Mouse (Mus musculus) hindbrain, embryonic 11.5 days (tissue): ENCODE data around the gene Aco1. TPM values are rescaled to one million over a fixed set of nuclear protein-coding genes. Genes with fewer than 3 reads are reported as not detected.

Experiments used
- ATAC-seq: fragments of 200-750 bp; cut with Nextera tagmentation; 2 replicates; pipeline ENCODE4 v1.8.0; 2017; ENCODE audit warnings: mild to moderate bottlenecking, moderate TSS enrichment, moderate library complexity; ENCODE audit not compliant: low FRiP score
- DNase-seq: peaks from one replicate; pipeline ENCODE4 v3.0.0-alpha.2; 2015; ENCODE audit warnings: low spot score
- H3K27ac ChIP-seq: fragments of 300-500 bp; sonication (generic); 2 replicates; pipeline ENCODE4 v1.5.1; 2014; ENCODE audit warnings: mild to moderate bottlenecking, low read depth, low read length
- H3K27me3 ChIP-seq: fragments of 300-500 bp; sonication (generic); 2 replicates; pipeline ENCODE4 v1.6.1; 2014; ENCODE audit warnings: mild to moderate bottlenecking, low read length, moderate library complexity, mixed read lengths; ENCODE audit not compliant: control insufficient read depth, insufficient read depth
- H3K36me3 ChIP-seq: fragments of 300-500 bp; sonication (generic); 2 replicates; pipeline ENCODE4 v1.6.1; 2014; ENCODE audit warnings: mild to moderate bottlenecking, low read length, moderate library complexity, mixed read lengths; ENCODE audit not compliant: control insufficient read depth, insufficient read depth
- H3K4me1 ChIP-seq: fragments of 300-500 bp; sonication (generic); replicated peaks from 2 replicates; pipeline ENCODE4 v1.6.1; 2014; ENCODE audit warnings: low read length, mixed read lengths; ENCODE audit not compliant: control insufficient read depth, insufficient read depth
- H3K4me2 ChIP-seq: fragments of 300-500 bp; sonication (generic); replicated peaks from 2 replicates; pipeline ENCODE4 v1.6.1; 2014; ENCODE audit warnings: mild to moderate bottlenecking, low read depth, low read length
- H3K4me3 ChIP-seq: fragments of 300-500 bp; sonication (generic); 2 replicates; pipeline ENCODE4 v1.5.1; 2014; ENCODE audit warnings: low read depth, low read length
- H3K9ac ChIP-seq: fragments of 300-500 bp; sonication (generic); 2 replicates; pipeline ENCODE4 v1.6.1; 2014; ENCODE audit warnings: low read depth, low read length
- H3K9me3 ChIP-seq: fragments of 300-500 bp; sonication (generic); 2 replicates; pipeline ENCODE4 v1.6.1; 2016; ENCODE audit warnings: low read length; ENCODE audit not compliant: control insufficient read depth
- WGBS: fragments of 180-500 bp; shearing (Covaris S2); extraction: QIAGEN DNeasy Blood & Tissue Kit; methylation state at CpG from one replicate; pipeline ENCODE4 v1.1.7; 2014; 5-methylcytosine and 5-hydroxymethylcytosine counted together
- polyA plus RNA-seq: library from polyadenylated mRNA; unstranded; fragments of >200 nt; fragmentation: Nextera tagmentation; extraction: Ambion mirVana; gene quantifications from 2 replicates; pipeline ENCODE4 v1.2.1, GENCODE M21; 2014

The Aco1 gene
- polyA plus RNA-seq, 1 experiment from 2014 or later: 55.0 TPM

DNA sequence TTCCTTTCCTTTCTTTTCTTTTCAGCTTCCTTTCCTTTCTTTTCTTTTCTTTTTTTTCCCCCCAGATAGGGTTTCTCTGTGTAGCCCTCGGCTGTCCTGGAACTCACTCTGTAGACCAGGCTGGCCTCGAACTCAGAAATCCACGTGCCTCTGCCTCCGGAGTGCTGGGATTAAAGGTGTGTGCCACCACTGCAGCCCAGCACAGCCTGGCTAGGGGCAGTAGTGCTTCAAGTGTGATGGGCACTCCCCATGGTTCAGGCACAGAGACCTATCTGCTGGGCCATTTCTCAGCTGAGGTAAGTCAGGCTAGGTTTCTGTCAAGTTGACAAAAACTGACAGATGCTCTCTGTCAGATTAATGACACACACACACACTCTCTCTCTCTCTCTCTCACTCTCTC is 100.1 kb downstream of the Aco1 start:
- Histone ChIP-seq H3K36me3 (no peaks in the 10 kb centered on the region), H3K4me2 (no peak overlapping the region), H3K9ac (no peak overlapping the region), H3K4me1 (no peaks in the 10 kb centered on the region), H3K9me3 (no peaks in the 10 kb centered on the region), H3K27me3 (no peaks in the 10 kb centered on the region), H3K4me3 (no peak overlapping the region), H3K27ac (no peak overlapping the region)
- ATAC-seq (no peak), DNase-seq (no peak)
- WGBS: 87% methylated on average over 4 of the region's 4 CpGs

GRCm38 (mm10) chr4:40244035-40244434 is 101.2 kb downstream of the Aco1 start:
- Histone ChIP-seq H3K27me3 (no peaks in the 10 kb centered on the region), H3K4me1 (no peaks in the 10 kb centered on the region), H3K4me3 (no peak overlapping the region), H3K27ac (no peak overlapping the region), H3K9ac (no peak overlapping the region), H3K9me3 (no peaks in the 10 kb centered on the region), H3K4me2 (no peak overlapping the region), H3K36me3 (no peaks in the 10 kb centered on the region)
- ATAC-seq (no peak), DNase-seq (no peak)
- WGBS: 85% methylated on average over 8 of the region's 8 CpGs

Other genes with a start within 250 kb of the Aco1 start
- gene Ddx58, start 96.7 kb downstream of the Aco1 start, polyA plus RNA-seq: 3.3 and 5.7 TPM in 2 replicates
- gene Smim27, start 126.5 kb downstream of the Aco1 start, polyA plus RNA-seq: 20.7 and 25.8 TPM in 2 replicates
- gene Topors, start 126.8 kb downstream of the Aco1 start, polyA plus RNA-seq: 49.9 and 50.7 TPM in 2 replicates
- 285 and 288 TPM in 2 replicates for gene Ndufb6, start 136.3 kb downstream of the Aco1 start, polyA plus RNA-seq